Mouse (Mus musculus) ES-E14 (cell line): ENCODE data around the gene Itgb5.

Experiments used
- HCFC1 ChIP-seq: IDR thresholded peaks from 2 replicates; pipeline ENCODE4 v1.6.1; 2012; ENCODE audit warnings: low read length, inconsistent platforms, borderline replicate concordance; ENCODE audit not compliant: insufficient read depth
- ZC3H11A ChIP-seq: IDR thresholded peaks from 2 replicates; pipeline ENCODE4 v1.6.1; 2012; ENCODE audit warnings: low read depth, mild to moderate bottlenecking, inconsistent platforms, low read length, borderline replicate concordance
- ZNF384 ChIP-seq: IDR thresholded peaks from 2 replicates; pipeline ENCODE4 v1.6.1; 2012; ENCODE audit warnings: low read depth, low read length, inconsistent platforms

DNA sequence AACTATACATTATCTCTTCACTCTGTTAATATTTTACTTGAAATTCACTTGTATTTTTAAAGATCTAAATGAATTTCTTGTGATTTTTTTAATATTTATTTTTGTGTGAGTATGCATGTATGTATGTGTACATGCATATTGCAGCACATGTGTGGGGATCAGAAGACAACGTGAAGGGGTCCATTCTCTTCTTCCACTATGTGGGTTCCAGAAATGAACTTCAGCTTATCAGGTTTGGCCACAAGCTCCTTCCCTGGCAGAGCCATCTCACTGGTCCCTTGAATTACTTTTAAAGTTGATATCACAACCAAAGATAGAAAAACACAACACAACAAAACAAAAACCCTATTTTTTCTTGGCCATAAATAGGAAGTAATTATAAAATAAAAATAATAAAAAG lies 44.9 kb upstream of the Itgb5 start:
- TF ChIP-seq HCFC1 (no peak), ZNF384 (no peak), ZC3H11A (no peak)
